Comparison of ENCODE assay signal across 12 mouse cellular contexts in the genomic region with DNA sequence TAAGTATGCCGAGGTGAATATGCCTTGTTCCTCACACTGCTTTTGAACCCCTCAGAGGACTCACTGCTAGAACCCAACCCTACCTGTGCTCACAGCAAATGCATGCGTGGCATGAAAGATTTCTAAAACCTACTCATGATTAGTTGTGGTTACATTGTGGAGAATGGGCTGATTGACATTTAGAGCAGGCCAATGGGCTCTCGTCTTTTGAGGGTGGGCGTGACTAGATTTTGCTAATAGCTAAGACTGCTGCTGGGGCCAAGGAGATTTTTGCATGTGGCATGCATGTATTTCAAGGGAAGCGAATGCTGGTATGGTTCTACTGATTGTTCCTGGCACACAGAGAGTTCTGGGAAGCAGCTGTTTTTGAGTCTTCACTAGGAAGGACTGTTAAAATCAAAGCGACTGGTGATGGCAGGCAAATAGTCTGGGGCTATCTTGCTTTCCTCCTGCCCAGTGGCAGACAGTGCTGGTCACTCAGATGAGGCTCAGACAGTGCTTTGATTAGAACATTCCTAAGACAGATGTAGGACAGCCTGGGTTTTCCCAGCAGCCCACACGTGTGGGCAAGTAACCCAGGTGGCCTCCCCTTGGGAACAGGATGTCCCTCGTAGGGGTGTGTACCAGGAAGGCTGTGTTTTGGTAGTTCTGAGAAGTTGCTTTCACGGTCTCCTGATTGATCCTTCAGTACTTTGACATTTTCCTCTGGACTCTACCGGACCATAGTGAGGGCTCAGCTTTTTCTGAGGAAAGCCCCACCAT. TPM values are rescaled to one million over a fixed set of nuclear protein-coding genes. Genes with fewer than 3 reads are reported as not detected.
DNase-seq lines count a peak whose midpoint lies in the region; ATAC-seq lines count a peak whose summit lies in the region.
"Had no signal": no experiment of that assay in that cellular context is flagged by ENCODE, and none has a peak within 500 bp of the region (broad histone marks: within the 10 kb centered on the region; RNA-seq: fewer than 3 reads in every experiment).

No protein-coding gene starts in this region.

- no peak overlapping the region for H3K27ac ChIP-seq in kidney, embryonic 14.5 days (ENCODE audit: low read depth, low read length)
- H3K27ac ChIP-seq: embryonic facial prominence, embryonic 12.5 days; stomach, embryonic 15.5 days had no signal

- no peaks in the 10 kb centered on the region for H3K4me1 ChIP-seq in kidney, embryonic 14.5 days (ENCODE audit: control insufficient read depth, insufficient read depth, low read length)
- peaks cover 91% of the 10 kb centered on the region for H3K4me1 ChIP-seq in erythroblast, embryonic 14.5 days (ENCODE audit: control insufficient read depth)

- no peak for ATAC-seq in kidney, embryonic 14.5 days (ENCODE audit: low FRiP score, low TSS enrichment)

- no peak overlapping the region for H3K4me2 ChIP-seq in kidney, embryonic 14.5 days (replicated peaks; ENCODE audit: low read depth, low read length)
- H3K4me2 ChIP-seq: embryonic facial prominence, embryonic 12.5 days; stomach, embryonic 15.5 days had no signal

- no peaks in the 10 kb centered on the region for H3K27me3 ChIP-seq in kidney, embryonic 14.5 days (ENCODE audit: control insufficient read depth, insufficient read depth, low read length)
- H3K27me3 ChIP-seq in erythroblast, embryonic 14.5 days (ENCODE audit: control insufficient read depth), result no peaks in the 10 kb centered on the region
- H3K27me3 ChIP-seq: embryonic facial prominence, embryonic 12.5 days; stomach, embryonic 15.5 days had no signal

- H3K36me3 ChIP-seq in kidney, embryonic 14.5 days (ENCODE audit: control insufficient read depth, insufficient read depth, low read length), result no peaks in the 10 kb centered on the region
- peaks cover 78% of the 10 kb centered on the region for H3K36me3 ChIP-seq in erythroblast, embryonic 14.5 days (ENCODE audit: control insufficient read depth)
- H3K36me3 ChIP-seq: embryonic facial prominence, embryonic 12.5 days; stomach, embryonic 15.5 days had no signal

- no peak overlapping the region for H3K9ac ChIP-seq in kidney, embryonic 14.5 days (ENCODE audit: low read depth, low read length)
- H3K9ac ChIP-seq: embryonic facial prominence, embryonic 12.5 days; stomach, embryonic 15.5 days had no signal

- H3K9me3 ChIP-seq in kidney, embryonic 14.5 days (ENCODE audit: control insufficient read depth, low read length), result no peaks in the 10 kb centered on the region
- H3K9me3 ChIP-seq in erythroblast, embryonic 14.5 days (ENCODE audit: control insufficient read depth, low read length), result no peaks in the 10 kb centered on the region
- H3K9me3 ChIP-seq: embryonic facial prominence, embryonic 12.5 days; stomach, embryonic 15.5 days had no signal

- peak; percentile 47 to 52 for DNase-seq in kidney, postnatal 4 days
- peak; percentile 10 for DNase-seq in NIH3T3 (ENCODE audit: low read depth)
- DNase-seq in naive thymus-derived CD4-positive, alpha-beta T cell, adult 2 months (ENCODE audit: low read depth), result peak; percentile 28
- DNase-seq in right cerebral cortex, postnatal 10 days (ENCODE audit: low spot score in 2 of 2), result no peak
- DNase-seq in layer of hippocampus, postnatal 36 days, result no peak
- DNase-seq: kidney, adult 18-20 months had no signal

- 79% methylated on average over 10 of the region's 10 CpGs for WGBS in kidney, embryonic 14.5 days

- H3K4me3 ChIP-seq in kidney, embryonic 14.5 days (ENCODE audit: low read length), result no peak overlapping the region
- H3K4me3 ChIP-seq in erythroblast, embryonic 14.5 days (replicated peaks), result peak overlapping the region; percentile 81
- H3K4me3 ChIP-seq: embryonic facial prominence, embryonic 12.5 days; myocyte; stomach, embryonic 15.5 days had no signal

RNA-seq across cellular contexts. Expression of a gene that starts 12.6 kb away (rescaled TPM):
- polyA plus RNA-seq in kidney, embryonic 14.5 days (2014; fragmentation: Nextera tagmentation; extraction: Ambion mirVana), result 0.11 and 0.35 TPM in 2 replicates
- polyA plus RNA-seq in erythroblast, embryonic 14.5 days (2012), result 8.1 TPM in 2 replicates
- under 1 TPM; 0.50 to 0.63 TPM for total RNA-seq in layer of hippocampus, postnatal 36 days (2021)

RNA-seq across cellular contexts. Expression of a gene that starts 27.7 kb away (rescaled TPM):
- not detected in 2 replicates for polyA plus RNA-seq in kidney, embryonic 14.5 days (2014; fragmentation: Nextera tagmentation; extraction: Ambion mirVana)
- 142 and 244 TPM in 2 replicates for polyA plus RNA-seq in erythroblast, embryonic 14.5 days (2012)
- total RNA-seq in layer of hippocampus, postnatal 36 days (2021), result not detected
- polyA plus RNA-seq: embryonic facial prominence, embryonic 12.5 days; limb, embryonic 14.5 days; stomach, embryonic 15.5 days had no signal

RNA-seq across cellular contexts. Expression of a gene that starts 27.8 kb away (rescaled TPM):
- polyA plus RNA-seq in kidney, embryonic 14.5 days (2014; fragmentation: Nextera tagmentation; extraction: Ambion mirVana), result 148 and 203 TPM in 2 replicates
- 56.0 and 110 TPM in 2 replicates for polyA plus RNA-seq in erythroblast, embryonic 14.5 days (2012)
- total RNA-seq in layer of hippocampus, postnatal 36 days (2021), result 100 to 1,000 TPM; 120 to 146 TPM

RNA-seq across cellular contexts. Expression of a gene that starts 32.6 kb away (rescaled TPM):
- 0.11 TPM in 1 of 2 replicates, not detected in the other for polyA plus RNA-seq in kidney, embryonic 14.5 days (2014; fragmentation: Nextera tagmentation; extraction: Ambion mirVana)
- polyA plus RNA-seq in erythroblast, embryonic 14.5 days (2012), result not detected in 2 replicates
- total RNA-seq in layer of hippocampus, postnatal 36 days (2021), result 1 to 10 TPM in 1 of 2 experiments, under 1 TPM in 1; 0.95 to 1.4 TPM

RNA-seq across cellular contexts. Expression of a gene that starts 58.4 kb away (rescaled TPM):
- 0.39 and 0.79 TPM in 2 replicates for polyA plus RNA-seq in kidney, embryonic 14.5 days (2014; fragmentation: Nextera tagmentation; extraction: Ambion mirVana)
- polyA plus RNA-seq in erythroblast, embryonic 14.5 days (2012), result not detected in 2 replicates
- total RNA-seq in layer of hippocampus, postnatal 36 days (2021), result under 1 TPM; 0.63 to 0.92 TPM

Comparison
In these comparisons a context has a peak if more than half of its experiments do, and no peak if none do; other contexts are left out.
1. DNase-seq: peak in kidney, postnatal 4 days (2 of 2), NIH3T3 (single experiment) and naive thymus-derived CD4-positive, alpha-beta T cell, adult 2 months (single experiment); none in right cerebral cortex, postnatal 10 days (0 of 2) and layer of hippocampus, postnatal 36 days (0 of 2).
2. RNA of a gene that starts 27.7 kb away (polyA plus RNA-seq): 142 to 244 TPM in erythroblast, embryonic 14.5 days; not detected in kidney, embryonic 14.5 days; every median in the first group is over 100 times any median in the second.